In genomic region chr11:15274043-15274773, GRCm38 (mm10) we compare ENCODE assay signal across 28 mouse cellular contexts.
DNase-seq lines count a peak whose midpoint lies in the region; ATAC-seq and TF ChIP-seq lines count a peak whose summit lies in the region.
"Had no signal": no experiment of that assay in that cellular context is flagged by ENCODE, and none has a peak within 500 bp of the region (broad histone marks: within the 10 kb centered on the region; RNA-seq: fewer than 3 reads in every experiment).

No protein-coding gene starts in this region.

- 54% methylated on average over 3 of the region's 3 CpGs for WGBS in lung, postnatal 0 days
- 64% methylated on average over 3 of the region's 3 CpGs for WGBS in intestine, embryonic 15.5 days
- 23% methylated on average over 3 of the region's 3 CpGs for WGBS in large intestine, adult 2 months
- WGBS in stomach, postnatal 0 days = 58% methylated on average over 3 of the region's 3 CpGs
- 84% methylated on average over 3 of the region's 3 CpGs for WGBS in midbrain, embryonic 16.5 days

- no peak for TF ChIP-seq CTCF in lung, postnatal 0 days (IDR thresholded peaks at IDR 0.05)
- TF ChIP-seq CTCF in stomach, postnatal 0 days (IDR thresholded peaks at IDR 0.05; ENCODE audit: low read depth) = no peak

- no peak overlapping the region for H3K27ac ChIP-seq in lung, postnatal 0 days (ENCODE audit: low read length)
- no peak overlapping the region for H3K27ac ChIP-seq in intestine, embryonic 15.5 days
- no peak overlapping the region for H3K27ac ChIP-seq in stomach, postnatal 0 days (replicated peaks)
- H3K27ac ChIP-seq in midbrain, embryonic 16.5 days (ENCODE audit: low read length) = no peak overlapping the region
- H3K27ac ChIP-seq: embryonic facial prominence, embryonic 12.5 days; embryonic facial prominence, embryonic 15.5 days; forebrain, embryonic 12.5 days; forebrain, embryonic 15.5 days; heart, adult 2 months; heart, embryonic 10.5 days; heart, embryonic 13.5 days; hindbrain, embryonic 14.5 days had no signal

- H3K4me2 ChIP-seq in lung, postnatal 0 days (replicated peaks; ENCODE audit: low read depth, low read length) = no peak overlapping the region
- H3K4me2 ChIP-seq in intestine, embryonic 15.5 days (replicated peaks) = no peak overlapping the region
- no peak overlapping the region for H3K4me2 ChIP-seq in stomach, postnatal 0 days (replicated peaks; ENCODE audit: low read depth)
- no peak overlapping the region for H3K4me2 ChIP-seq in midbrain, embryonic 16.5 days (ENCODE audit: low read length)
- H3K4me2 ChIP-seq: embryonic facial prominence, embryonic 12.5 days; embryonic facial prominence, embryonic 15.5 days; forebrain, embryonic 12.5 days; forebrain, embryonic 15.5 days; heart, embryonic 13.5 days; hindbrain, embryonic 14.5 days had no signal

- TF ChIP-seq EP300 in lung, postnatal 0 days (IDR thresholded peaks at IDR 0.05) = no peak
- TF ChIP-seq EP300 in stomach, postnatal 0 days (optimal IDR thresholded peaks at IDR 0.05) = no peak

- H3K27me3 ChIP-seq in lung, postnatal 0 days (replicated peaks; ENCODE audit: insufficient read depth, low read length) = no peaks in the 10 kb centered on the region
- H3K27me3 ChIP-seq in intestine, embryonic 15.5 days (replicated peaks) = no peaks in the 10 kb centered on the region
- H3K27me3 ChIP-seq in stomach, postnatal 0 days (ENCODE audit: control insufficient read depth, insufficient read depth, low read length) = no peaks in the 10 kb centered on the region
- H3K27me3 ChIP-seq in midbrain, embryonic 16.5 days (ENCODE audit: control insufficient read depth, insufficient read depth, low read depth, low read length) = no peaks in the 10 kb centered on the region
- H3K27me3 ChIP-seq: embryonic facial prominence, embryonic 12.5 days; embryonic facial prominence, embryonic 15.5 days; forebrain, embryonic 12.5 days; forebrain, embryonic 15.5 days; heart, embryonic 13.5 days had no signal

- H3K36me3 ChIP-seq in lung, postnatal 0 days (ENCODE audit: insufficient read depth, low read length) = no peaks in the 10 kb centered on the region
- no peaks in the 10 kb centered on the region for H3K36me3 ChIP-seq in intestine, embryonic 15.5 days
- H3K36me3 ChIP-seq in stomach, postnatal 0 days (ENCODE audit: control insufficient read depth, insufficient read depth, low read length) = no peaks in the 10 kb centered on the region
- H3K36me3 ChIP-seq in midbrain, embryonic 16.5 days (ENCODE audit: control insufficient read depth, insufficient read depth, low read length) = no peaks in the 10 kb centered on the region
- H3K36me3 ChIP-seq: embryonic facial prominence, embryonic 12.5 days; embryonic facial prominence, embryonic 15.5 days; forebrain, embryonic 12.5 days; forebrain, embryonic 15.5 days; heart, embryonic 10.5 days; heart, embryonic 13.5 days had no signal

- H3K9me3 ChIP-seq in lung, postnatal 0 days (ENCODE audit: low read length) = no peaks in the 10 kb centered on the region
- no peaks in the 10 kb centered on the region for H3K9me3 ChIP-seq in intestine, embryonic 15.5 days
- H3K9me3 ChIP-seq in stomach, postnatal 0 days (ENCODE audit: control insufficient read depth, low read length) = no peaks in the 10 kb centered on the region
- H3K9me3 ChIP-seq in midbrain, embryonic 16.5 days (replicated peaks; ENCODE audit: control insufficient read depth, low read length, poor library complexity, severe bottlenecking) = no peaks in the 10 kb centered on the region
- H3K9me3 ChIP-seq: embryonic facial prominence, embryonic 12.5 days; embryonic facial prominence, embryonic 15.5 days; forebrain, embryonic 12.5 days; forebrain, embryonic 15.5 days; heart, embryonic 10.5 days; heart, embryonic 13.5 days had no signal

- peak; percentile 0 for DNase-seq in lung, postnatal 0 days (ENCODE audit: low spot score)
- DNase-seq in lung, postnatal 25 days (ENCODE audit: low spot score) = no peak
- DNase-seq in large intestine, adult 2 months (ENCODE audit: low read depth, low spot score) = peak; percentile 64
- no peak for DNase-seq in stomach, postnatal 0 days (ENCODE audit: low spot score)
- no peak for DNase-seq in right cerebral cortex, postnatal 4 days
- no peak for DNase-seq in adrenal gland, adult (ENCODE audit: inconsistent age in 2 of 2, low spot score in 1 of 2)
- DNase-seq: adrenal gland, postnatal 10 days; adrenal gland, postnatal 36 days; cerebellum, adult 18-20 months; cerebellum, adult 9-11 months; cerebellum, postnatal 25 days; gastrocnemius, postnatal 10 days; gastrocnemius, postnatal 36 days; heart, adult 2 months; heart, postnatal 14 days; heart, postnatal 4 days had no signal

- no peak overlapping the region for H3K9ac ChIP-seq in lung, postnatal 0 days (replicated peaks; ENCODE audit: low read depth)
- no peak overlapping the region for H3K9ac ChIP-seq in intestine, embryonic 15.5 days
- H3K9ac ChIP-seq in stomach, postnatal 0 days (ENCODE audit: low read length) = no peak overlapping the region
- no peak overlapping the region for H3K9ac ChIP-seq in midbrain, embryonic 16.5 days (ENCODE audit: low read depth, low read length)
- H3K9ac ChIP-seq: embryonic facial prominence, embryonic 12.5 days; embryonic facial prominence, embryonic 15.5 days; forebrain, embryonic 12.5 days; forebrain, embryonic 15.5 days; heart, embryonic 13.5 days; hindbrain, embryonic 14.5 days had no signal

- no peak overlapping the region for H3K4me3 ChIP-seq in lung, postnatal 0 days (ENCODE audit: low read depth, low read length)
- H3K4me3 ChIP-seq in intestine, embryonic 15.5 days (replicated peaks) = no peak overlapping the region
- no peak overlapping the region for H3K4me3 ChIP-seq in stomach, postnatal 0 days (ENCODE audit: low read depth, low read length)
- no peak overlapping the region for H3K4me3 ChIP-seq in midbrain, embryonic 16.5 days (ENCODE audit: low read depth, low read length)
- H3K4me3 ChIP-seq: embryonic facial prominence, embryonic 12.5 days; embryonic facial prominence, embryonic 15.5 days; erythroblast, embryonic 14.5 days; forebrain, embryonic 12.5 days; forebrain, embryonic 15.5 days; heart, adult 2 months; heart, embryonic 10.5 days; heart, embryonic 13.5 days had no signal

- no peak for ATAC-seq in lung, postnatal 0 days
- ATAC-seq in intestine, embryonic 15.5 days = peak; percentile 97
- peak; percentile 72; the same call in 1 of the 2 replicates for ATAC-seq in stomach, postnatal 0 days (ENCODE audit: low FRiP score, low TSS enrichment)
- ATAC-seq in midbrain, embryonic 16.5 days = no peak
- ATAC-seq: activated CD4-positive, CD25-positive, alpha-beta regulatory T cell, adult 4 months; CD4-positive, CD25-positive, alpha-beta regulatory T cell, adult 4 months; forebrain, embryonic 15.5 days had no signal

- H3K4me1 ChIP-seq in lung, postnatal 0 days (ENCODE audit: insufficient read depth, low read depth, low read length) = no peaks in the 10 kb centered on the region
- no peaks in the 10 kb centered on the region for H3K4me1 ChIP-seq in intestine, embryonic 15.5 days (replicated peaks)
- H3K4me1 ChIP-seq in stomach, postnatal 0 days (replicated peaks; ENCODE audit: control insufficient read depth, insufficient read depth) = no peaks in the 10 kb centered on the region
- no peaks in the 10 kb centered on the region for H3K4me1 ChIP-seq in midbrain, embryonic 16.5 days (ENCODE audit: control insufficient read depth, insufficient read depth, low read length)
- H3K4me1 ChIP-seq: embryonic facial prominence, embryonic 12.5 days; embryonic facial prominence, embryonic 15.5 days; forebrain, embryonic 12.5 days; forebrain, embryonic 15.5 days; heart, embryonic 10.5 days; heart, embryonic 13.5 days had no signal

Comparison
In these comparisons a context has a peak if more than half of its experiments do, and no peak if none do; other contexts are left out.
1. DNase-seq: peak in lung, postnatal 0 days (single experiment) and large intestine, adult 2 months (single experiment); none in lung, postnatal 25 days (single experiment), stomach, postnatal 0 days (single experiment), right cerebral cortex, postnatal 4 days (single experiment) and adrenal gland, adult (0 of 2).
2. ATAC-seq: peak in intestine, embryonic 15.5 days (single experiment) and stomach, postnatal 0 days (single experiment); none in lung, postnatal 0 days (single experiment) and midbrain, embryonic 16.5 days (single experiment).